Mouse (Mus musculus) erythroblast, embryonic 14.5 days (primary cell): ENCODE data around the gene Rassf1. TPM values are rescaled to one million over a fixed set of nuclear protein-coding genes. Genes with fewer than 3 reads are reported as not detected.
A peak's percentile ranks its signal among the peaks of the same experiment; 100 is the strongest.

ENCODE experiments used
- H3K27me3 ChIP-seq: 2 replicates; pipeline ENCODE4 v1.6.1; 2012; ENCODE audit warnings: inconsistent platforms; ENCODE audit not compliant: control insufficient read depth
- H3K36me3 ChIP-seq: 2 replicates; pipeline ENCODE4 v1.6.1; 2012; ENCODE audit warnings: mild to moderate bottlenecking, inconsistent platforms; ENCODE audit not compliant: control insufficient read depth
- H3K4me1 ChIP-seq: 2 replicates; pipeline ENCODE4 v1.6.1; 2012; ENCODE audit warnings: inconsistent platforms; ENCODE audit not compliant: control insufficient read depth
- H3K4me3 ChIP-seq: replicated peaks from 2 replicates; pipeline ENCODE3; 2012; ENCODE audit warnings: moderate library complexity, mild to moderate bottlenecking, inconsistent platforms
- H3K9me3 ChIP-seq: 2 replicates; pipeline ENCODE4 v1.6.1; 2012; ENCODE audit warnings: low read length, inconsistent platforms, mixed read lengths; ENCODE audit not compliant: control insufficient read depth
- GATA1 ChIP-seq: IDR thresholded peaks from 2 replicates; pipeline ENCODE4 v1.6.1; 2012; ENCODE audit warnings: low read length, inconsistent platforms, mixed read lengths
- TAL1 ChIP-seq: IDR thresholded peaks from 3 replicates; pipeline ENCODE4 v1.6.1; 2012; ENCODE audit warnings: low read length, inconsistent platforms, mixed read lengths
- polyA plus RNA-seq: library from polyadenylated mRNA; stranded (reverse); fragments of >175 nt; gene quantifications from 2 replicates; pipeline ENCODE4 v1.2.3, GENCODE M21; 2012

Rassf1 gene
- polyA plus RNA-seq, 1 experiment: 2.0 TPM

- Histone ChIP-seq H3K9me3 (peaks cover 2% of the 10 kb centered on the region; the same call in 1 of the 2 replicates), H3K4me3 (no peak overlapping the region), H3K4me1 (peaks cover 67% of the 10 kb centered on the region), H3K27me3 (peaks cover 12% of the 10 kb centered on the region), H3K36me3 (peaks cover 23% of the 10 kb centered on the region)
- TF ChIP-seq TAL1 (no peak), GATA1 (no peak)
Observed at GRCm38 (mm10) chr9:107544729-107545128, 6.6 kb upstream of the Rassf1 start.

- TF ChIP-seq GATA1: no peak
- no peak for TF ChIP-seq TAL1
- H3K4me3 ChIP-seq: no peak overlapping the region
- H3K27me3 ChIP-seq: peaks cover 15% of the 10 kb centered on the region
- peaks cover 2% of the 10 kb centered on the region; the same call in 1 of the 2 replicates for H3K9me3 ChIP-seq
- H3K4me1 ChIP-seq: peaks cover 62% of the 10 kb centered on the region
- H3K36me3 ChIP-seq: peaks cover 19% of the 10 kb centered on the region
Observed at GRCm38 (mm10) chr9:107545199-107545598, 6.2 kb upstream of the Rassf1 start.

GRCm38 (mm10) chr9:107545602-107546001, 5.8 kb upstream of the Rassf1 start:
- Histone ChIP-seq H3K36me3 (peaks cover 15% of the 10 kb centered on the region), H3K9me3 (peaks cover 2% of the 10 kb centered on the region; the same call in 1 of the 2 replicates), H3K4me1 (peaks cover 62% of the 10 kb centered on the region), H3K27me3 (peaks cover 19% of the 10 kb centered on the region), H3K4me3 (no peak overlapping the region)
- TF ChIP-seq GATA1 (no peak), TAL1 (no peak)

- H3K27me3 ChIP-seq: peaks cover 33% of the 10 kb centered on the region
- TF ChIP-seq GATA1 (no peak), TAL1 (no peak)
- H3K4me1 ChIP-seq: peaks cover 62% of the 10 kb centered on the region
- H3K4me3 ChIP-seq: peak within 1 kb of the TSS; percentile 34
- peaks cover 2% of the 10 kb centered on the region; the same call in 1 of the 2 replicates for H3K9me3 ChIP-seq
- H3K36me3 ChIP-seq: peaks cover 15% of the 10 kb centered on the region
Observed at GRCm38 (mm10) chr9:107547026-107547425, 4.3 kb upstream of the Rassf1 start, which contains the start of gene Zmynd10. Zmynd10 (plus strand) TSS chr9:107547298.

GRCm38 (mm10) chr9:107547957-107548356, 3.4 kb upstream of the Rassf1 start:
- Histone ChIP-seq H3K4me3 (no peak overlapping the region), H3K9me3 (peaks cover 2% of the 10 kb centered on the region; the same call in 1 of the 2 replicates), H3K27me3 (peaks cover 40% of the 10 kb centered on the region), H3K4me1 (peaks cover 62% of the 10 kb centered on the region), H3K36me3 (peaks cover 15% of the 10 kb centered on the region)
- TF ChIP-seq TAL1 (no peak), GATA1 (no peak)

- H3K4me1 ChIP-seq: peaks cover 67% of the 10 kb centered on the region
- H3K4me3 ChIP-seq: no peak overlapping the region
- peaks cover 40% of the 10 kb centered on the region for H3K27me3 ChIP-seq
- peaks cover 15% of the 10 kb centered on the region for H3K36me3 ChIP-seq
- TF ChIP-seq TAL1: no peak
- peaks cover 2% of the 10 kb centered on the region; the same call in 1 of the 2 replicates for H3K9me3 ChIP-seq
Observed at GRCm38 (mm10) chr9:107548820-107549219, 2.5 kb upstream of the Rassf1 start.

GRCm38 (mm10) chr9:107549297-107550074, 1.9 kb upstream of the Rassf1 start:
- H3K27me3 ChIP-seq: peaks cover 40% of the 10 kb centered on the region

GRCm38 (mm10) chr9:107550491-107551116, 751 bp upstream of the Rassf1 start:
- H3K4me1 ChIP-seq: peaks cover 77% of the 10 kb centered on the region
- no peaks in the 10 kb centered on the region for H3K36me3 ChIP-seq
- no peaks in the 10 kb centered on the region for H3K9me3 ChIP-seq
- no peak for TF ChIP-seq GATA1
- no peak for TF ChIP-seq TAL1
- H3K4me3 ChIP-seq: peak overlapping the region; percentile 63
- peaks cover 40% of the 10 kb centered on the region for H3K27me3 ChIP-seq

More at GRCm38 (mm10) chr9:107549297-107550074, 1.9 kb upstream of the Rassf1 start:
- Histone ChIP-seq H3K4me3 (no peak overlapping the region), H3K9me3 (no peaks in the 10 kb centered on the region), H3K36me3 (peaks cover 9% of the 10 kb centered on the region), H3K4me1 (peaks cover 72% of the 10 kb centered on the region)
- TF ChIP-seq GATA1 (no peak), TAL1 (no peak)

- Histone ChIP-seq H3K36me3 (peaks cover 6% of the 10 kb centered on the region), H3K4me1 (peaks cover 77% of the 10 kb centered on the region), H3K27me3 (peaks cover 40% of the 10 kb centered on the region), H3K4me3 (peak overlapping the region; percentile 63), H3K9me3 (no peaks in the 10 kb centered on the region)
- TF ChIP-seq TAL1: no peak
- TF ChIP-seq GATA1: no peak
Observed at GRCm38 (mm10) chr9:107551890-107552355, 568 bp downstream of the Rassf1 start.
